In genomic region chrX:140983206-140983960, GRCm38 (mm10) we compare ENCODE assay signal across 14 mouse cellular contexts. TPM values are rescaled to one million over a fixed set of nuclear protein-coding genes. Genes with fewer than 3 reads are reported as not detected.
DNase-seq lines count a peak whose midpoint lies in the region; ATAC-seq and TF ChIP-seq lines count a peak whose summit lies in the region.
"Had no signal": no experiment of that assay in that cellular context is flagged by ENCODE, and none has a peak within 500 bp of the region (broad histone marks: within the 10 kb centered on the region; RNA-seq: fewer than 3 reads in every experiment).

No protein-coding gene starts in this region.

- H3K4me2 ChIP-seq in lung, postnatal 0 days (replicated peaks; ENCODE audit: low read depth, low read length) = no peak overlapping the region
- H3K4me2 ChIP-seq in hindbrain, embryonic 12.5 days (replicated peaks) = no peak overlapping the region
- H3K4me2 ChIP-seq: heart, embryonic 12.5 days; midbrain, embryonic 12.5 days; neural tube, embryonic 15.5 days had no signal

- ATAC-seq in lung, postnatal 0 days = peak; percentile 55; the same call in 1 of the 2 replicates
- ATAC-seq in hindbrain, embryonic 12.5 days (ENCODE audit: low FRiP score) = no peak
- ATAC-seq in megakaryocyte progenitor cell, adult 5-6 weeks (replicated peaks; ENCODE audit: poor library complexity) = no peak
- ATAC-seq: forebrain, embryonic 16.5 days; hindbrain, postnatal 0 days had no signal

- no peak overlapping the region for H3K4me3 ChIP-seq in lung, postnatal 0 days (ENCODE audit: low read depth, low read length)
- H3K4me3 ChIP-seq in hindbrain, embryonic 12.5 days = no peak overlapping the region
- H3K4me3 ChIP-seq: heart, embryonic 12.5 days; midbrain, embryonic 12.5 days; neural tube, embryonic 15.5 days had no signal

- peak overlapping the region; percentile 32; the same call in 1 of the 2 replicates for H3K27ac ChIP-seq in lung, postnatal 0 days (ENCODE audit: low read length)
- no peak overlapping the region for H3K27ac ChIP-seq in hindbrain, embryonic 12.5 days
- H3K27ac ChIP-seq: hindbrain, postnatal 0 days; midbrain, embryonic 12.5 days; neural tube, embryonic 15.5 days had no signal

- no peak for TF ChIP-seq CTCF in lung, postnatal 0 days (IDR thresholded peaks at IDR 0.05)

- no peak overlapping the region for H3K9ac ChIP-seq in lung, postnatal 0 days (replicated peaks; ENCODE audit: low read depth)
- no peak overlapping the region for H3K9ac ChIP-seq in hindbrain, embryonic 12.5 days
- H3K9ac ChIP-seq: heart, embryonic 12.5 days; midbrain, embryonic 12.5 days; neural tube, embryonic 15.5 days had no signal

- TF ChIP-seq EP300 in lung, postnatal 0 days (IDR thresholded peaks at IDR 0.05) = no peak

- DNase-seq in adrenal gland, adult 2 months = peak; percentile 26
- no peak for DNase-seq in adrenal gland, postnatal 25 days
- peak; percentile 10 for DNase-seq in lung, postnatal 0 days (ENCODE audit: low spot score)
- no peak for DNase-seq in lung, postnatal 25 days (ENCODE audit: low spot score)
- peak; percentile 53 for DNase-seq in kidney, adult 9 months
- DNase-seq in yolk sac, embryonic 10.5 days (ENCODE audit: low spot score) = no peak
- DNase-seq: right cerebral cortex, postnatal 4 days had no signal

- no peaks in the 10 kb centered on the region; the same call in 1 of the 2 replicates for H3K4me1 ChIP-seq in lung, postnatal 0 days (ENCODE audit: insufficient read depth, low read depth, low read length)
- H3K4me1 ChIP-seq in hindbrain, embryonic 12.5 days = no peaks in the 10 kb centered on the region
- H3K4me1 ChIP-seq: midbrain, embryonic 12.5 days; neural tube, embryonic 15.5 days had no signal

- no peaks in the 10 kb centered on the region for H3K9me3 ChIP-seq in lung, postnatal 0 days (ENCODE audit: low read length)
- H3K9me3 ChIP-seq in hindbrain, embryonic 12.5 days (replicated peaks) = no peaks in the 10 kb centered on the region
- H3K9me3 ChIP-seq: heart, embryonic 12.5 days; midbrain, embryonic 12.5 days; neural tube, embryonic 15.5 days had no signal

- WGBS in lung, postnatal 0 days = 33% methylated on average over 6 of the region's 6 CpGs
- 62% methylated on average over 6 of the region's 6 CpGs for WGBS in hindbrain, embryonic 12.5 days

- H3K36me3 ChIP-seq in lung, postnatal 0 days (ENCODE audit: insufficient read depth, low read length) = no peaks in the 10 kb centered on the region
- H3K36me3 ChIP-seq in hindbrain, embryonic 12.5 days = no peaks in the 10 kb centered on the region
- H3K36me3 ChIP-seq: heart, embryonic 12.5 days; midbrain, embryonic 12.5 days; neural tube, embryonic 15.5 days had no signal

- no peaks in the 10 kb centered on the region for H3K27me3 ChIP-seq in lung, postnatal 0 days (replicated peaks; ENCODE audit: insufficient read depth, low read length)
- peaks cover 56% of the 10 kb centered on the region for H3K27me3 ChIP-seq in hindbrain, embryonic 12.5 days

RNA-seq across cellular contexts. Expression of gene Atg4a, which starts 26.7 kb away (rescaled TPM):
- 10 to 100 TPM; 12.3 to 13.2 TPM for total RNA-seq in adrenal gland, adult 2 months (2021)
- 0.94 and 1.4 TPM in 2 replicates for polyA plus RNA-seq in adrenal gland, adult 2 months (2012; rRNA removed)
- total RNA-seq in adrenal gland, postnatal 25 days (2021) = 10.4 and 14.7 TPM in 2 replicates
- 24.5 and 28.3 TPM in 2 replicates for polyA plus RNA-seq in lung, postnatal 0 days (2015; fragmentation: Nextera tagmentation; extraction: Ambion mirVana)
- polyA plus RNA-seq in hindbrain, embryonic 12.5 days (2016; fragmentation: Nextera tagmentation; extraction: Ambion mirVana) = 12.7 and 14.5 TPM in 2 replicates
- total RNA-seq in megakaryocyte progenitor cell, adult 5-6 weeks (2015) = 20.1 and 21.5 TPM in 2 replicates
- total RNA-seq in megakaryocyte progenitor cell, adult 5-6 weeks (2017) = 26.2 and 28.3 TPM in 2 replicates

RNA-seq across cellular contexts. Expression of gene Psmd10, which starts 26.9 kb away (rescaled TPM):
- 10 to 100 TPM; 27.1 to 29.8 TPM for total RNA-seq in adrenal gland, adult 2 months (2021)
- polyA plus RNA-seq in adrenal gland, adult 2 months (2012; rRNA removed) = 0.95 and 1.1 TPM in 2 replicates
- total RNA-seq in adrenal gland, postnatal 25 days (2021) = 27.4 and 33.5 TPM in 2 replicates
- 37.1 and 40.5 TPM in 2 replicates for polyA plus RNA-seq in lung, postnatal 0 days (2015; fragmentation: Nextera tagmentation; extraction: Ambion mirVana)
- 41.4 and 41.5 TPM in 2 replicates for polyA plus RNA-seq in hindbrain, embryonic 12.5 days (2016; fragmentation: Nextera tagmentation; extraction: Ambion mirVana)
- 23.3 and 30.7 TPM in 2 replicates for total RNA-seq in megakaryocyte progenitor cell, adult 5-6 weeks (2015)
- total RNA-seq in megakaryocyte progenitor cell, adult 5-6 weeks (2017) = 44.2 and 55.4 TPM in 2 replicates

Comparison
In these comparisons a context has a peak if more than half of its experiments do, and no peak if none do; other contexts are left out.
1. DNase-seq: peak in adrenal gland, adult 2 months (single experiment), lung, postnatal 0 days (single experiment) and kidney, adult 9 months (single experiment); none in adrenal gland, postnatal 25 days (single experiment), lung, postnatal 25 days (single experiment) and yolk sac, embryonic 10.5 days (single experiment).